Mouse (Mus musculus) hindbrain, embryonic 15.5 days (tissue): ENCODE measurements at regions not wholly inside any gene's neighbourhood (a gene's known extent, or its start where the extent isn't known, plus 50 kb on each side); places are given as distances from the start of the nearest gene placed in this dataset.
"Not testable (repeated sequence)": the region's sequence is repeated elsewhere in the genome, so short reads cannot be mapped to it uniquely, and the experiment has no call there.

Experiments used
- ATAC-seq: fragments of 200-750 bp; cut with Nextera tagmentation; 2 replicates; pipeline ENCODE4 v1.8.0; 2017; ENCODE audit warnings: low read depth, moderate number of reproducible peaks, moderate TSS enrichment; ENCODE audit not compliant: low FRiP score
- H3K27ac ChIP-seq: fragments of 300-500 bp; sonication (generic); replicated peaks from 2 replicates; pipeline ENCODE4 v1.5.1; 2015; ENCODE audit warnings: mild to moderate bottlenecking, inconsistent platforms
- H3K27me3 ChIP-seq: fragments of 300-500 bp; sonication (generic); 2 replicates; pipeline ENCODE4 v1.6.1; 2015; ENCODE audit warnings: control low read depth, inconsistent platforms
- H3K36me3 ChIP-seq: fragments of 300-500 bp; sonication (generic); 2 replicates; pipeline ENCODE4 v1.6.1; 2015; ENCODE audit warnings: control low read depth, inconsistent platforms
- H3K4me1 ChIP-seq: fragments of 300-500 bp; sonication (generic); replicated peaks from 2 replicates; pipeline ENCODE4 v1.6.1; 2015; ENCODE audit warnings: control low read depth, inconsistent platforms
- H3K4me2 ChIP-seq: fragments of 300-500 bp; sonication (generic); 2 replicates; pipeline ENCODE4 v1.6.1; 2015; ENCODE audit warnings: moderate library complexity, mild to moderate bottlenecking, inconsistent platforms
- H3K4me3 ChIP-seq: fragments of 300-500 bp; sonication (generic); 2 replicates; pipeline ENCODE4 v1.5.1; 2015; ENCODE audit warnings: mild to moderate bottlenecking, inconsistent platforms
- H3K9ac ChIP-seq: fragments of 300-500 bp; sonication (generic); 2 replicates; pipeline ENCODE4 v1.6.1; 2015; ENCODE audit warnings: inconsistent platforms
- H3K9me3 ChIP-seq: fragments of 300-500 bp; sonication (generic); 2 replicates; pipeline ENCODE4 v1.6.1; 2016; ENCODE audit warnings: control low read depth, inconsistent platforms
- WGBS: fragments of 180-500 bp; shearing (Covaris S2); methylation state at CpG from one replicate; pipeline ENCODE4 v1.1.7; 2015; 5-methylcytosine and 5-hydroxymethylcytosine counted together

- Histone ChIP-seq H3K36me3 (no peaks in the 10 kb centered on the region), H3K27me3 (no peaks in the 10 kb centered on the region), H3K9me3 (no peaks in the 10 kb centered on the region), H3K4me1 (no peaks in the 10 kb centered on the region), H3K9ac (no peak overlapping the region), H3K27ac (no peak overlapping the region), H3K4me2 (no peak overlapping the region), H3K4me3 (no peak overlapping the region)
- ATAC-seq = no peak
- WGBS = 87% methylated on average over 9 of the region's 9 CpGs
These were observed 153.5 kb upstream of the Snrpn start for GRCm38 (mm10) chr7:60293556-60293955.

GRCm38 (mm10) chr7:60244187-60244866, 104.3 kb upstream of the Snrpn start:
- ATAC-seq = peak; percentile 93
- not testable (repeated sequence) for H3K4me1 ChIP-seq, H3K36me3 ChIP-seq, H3K27me3 ChIP-seq, H3K9me3 ChIP-seq, H3K9ac ChIP-seq
- Histone ChIP-seq H3K4me3 (peak overlapping the region; percentile 41), H3K27ac (peak overlapping the region; percentile 67), H3K4me2 (peak overlapping the region; percentile 49)
- 16% methylated on average over 22 of the region's 22 CpGs for WGBS

GRCm38 (mm10) chr7:60243746-60244145, 103.7 kb upstream of the Snrpn start:
- not testable (repeated sequence) for H3K4me1 ChIP-seq, H3K36me3 ChIP-seq, H3K27me3 ChIP-seq, H3K27ac ChIP-seq, H3K9me3 ChIP-seq, ATAC-seq
- Histone ChIP-seq H3K4me3 (peak overlapping the region; percentile 41), H3K4me2 (peak overlapping the region; percentile 49), H3K9ac (peak overlapping the region; percentile 37; the same call in 1 of the 2 replicates)
- 23% methylated on average over 11 of the region's 11 CpGs for WGBS

DNA sequence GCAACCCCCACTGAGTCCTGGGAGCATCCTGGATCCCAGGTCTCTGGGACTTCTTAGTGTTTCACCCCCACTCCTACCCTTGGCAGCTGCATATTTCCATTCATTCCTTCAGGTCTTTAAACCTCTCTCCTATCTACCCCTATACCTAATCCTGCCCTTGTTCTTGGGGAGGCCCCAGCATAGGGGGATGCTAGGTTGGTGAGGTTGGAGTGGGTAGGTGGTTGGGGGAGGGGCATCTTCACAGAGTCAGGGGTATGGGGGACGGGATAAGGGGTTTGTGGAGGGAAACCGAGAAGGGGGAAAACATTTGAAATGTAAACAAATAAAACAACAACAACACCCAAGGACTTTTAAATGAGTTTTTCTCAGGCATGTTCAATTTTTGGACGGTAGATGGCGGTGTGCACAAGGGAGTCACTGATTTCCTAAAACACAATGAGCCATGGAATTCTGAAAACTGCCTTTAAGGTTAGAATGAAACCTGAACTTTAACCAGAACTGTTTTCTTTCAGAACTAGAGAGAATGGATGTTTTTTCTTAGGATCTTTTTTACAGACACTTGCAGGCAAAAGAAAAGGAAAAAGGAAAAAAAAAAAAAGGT, 98.7 kb upstream of the Snrpn start:
- H3K9me3 ChIP-seq, H3K4me3 ChIP-seq, H3K4me2 ChIP-seq, H3K4me1 ChIP-seq, ATAC-seq, H3K36me3 ChIP-seq, H3K27ac ChIP-seq, H3K9ac ChIP-seq, H3K27me3 ChIP-seq: not testable (repeated sequence)
- 9% methylated on average over 4 of the region's 4 CpGs for WGBS

DNA sequence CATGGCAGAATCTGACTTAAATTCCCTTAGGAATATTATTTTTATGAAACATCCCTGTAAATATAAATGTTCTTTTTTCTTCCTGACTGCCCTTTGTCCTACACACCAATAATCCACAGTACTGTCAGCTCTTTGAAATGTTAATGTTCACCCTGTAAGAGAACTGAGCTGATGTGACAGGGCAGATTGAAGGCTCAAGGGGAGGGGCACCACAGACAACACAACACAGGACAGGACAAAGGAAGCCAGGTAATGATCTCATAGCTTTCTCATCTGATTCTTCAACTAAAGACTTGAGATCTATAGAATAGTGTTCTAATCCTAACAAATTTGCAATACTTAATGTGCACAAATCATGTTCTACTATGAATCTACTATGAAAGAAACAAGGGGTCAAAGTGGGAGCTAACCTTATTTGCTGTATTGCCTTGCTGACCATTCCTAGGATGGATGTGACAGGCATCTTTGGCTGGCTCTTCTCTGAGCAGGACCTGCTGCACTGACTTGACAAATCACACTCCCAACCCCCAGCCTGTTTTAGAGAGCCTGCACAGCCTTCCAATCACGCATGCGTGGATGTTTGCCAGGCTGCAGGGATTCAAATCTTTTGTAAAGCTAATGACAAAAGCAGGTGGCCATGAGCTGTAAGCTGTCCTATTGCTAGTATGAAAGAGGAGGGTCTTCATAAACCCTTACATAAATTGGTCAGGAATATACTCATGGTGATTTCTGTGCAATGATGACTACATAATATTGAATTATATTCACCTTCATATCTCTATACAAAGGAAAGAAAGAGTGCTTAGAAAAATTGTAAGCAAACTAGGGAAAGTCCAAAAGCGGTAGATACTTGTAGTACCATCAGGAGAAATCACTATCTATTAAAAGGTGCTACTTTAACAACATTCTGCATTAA, 76.6 kb upstream of the Snrpn start:
- WGBS = 48% methylated on average over 3 of the region's 3 CpGs

More for the DNA sequence above, 76.6 kb upstream of the Snrpn start:
- H3K36me3 ChIP-seq, H3K27me3 ChIP-seq, H3K4me1 ChIP-seq, H3K4me3 ChIP-seq, ATAC-seq, H3K4me2 ChIP-seq, H3K9ac ChIP-seq, H3K9me3 ChIP-seq, H3K27ac ChIP-seq: not testable (repeated sequence)
